Mouse (Mus musculus): ENCODE measurements around the gene Gm21518.
"Not testable (repeated sequence)": the region's sequence is repeated elsewhere in the genome, so short reads cannot be mapped to it uniquely, and the experiment has no call there.

Gene Gm21518

DNA sequence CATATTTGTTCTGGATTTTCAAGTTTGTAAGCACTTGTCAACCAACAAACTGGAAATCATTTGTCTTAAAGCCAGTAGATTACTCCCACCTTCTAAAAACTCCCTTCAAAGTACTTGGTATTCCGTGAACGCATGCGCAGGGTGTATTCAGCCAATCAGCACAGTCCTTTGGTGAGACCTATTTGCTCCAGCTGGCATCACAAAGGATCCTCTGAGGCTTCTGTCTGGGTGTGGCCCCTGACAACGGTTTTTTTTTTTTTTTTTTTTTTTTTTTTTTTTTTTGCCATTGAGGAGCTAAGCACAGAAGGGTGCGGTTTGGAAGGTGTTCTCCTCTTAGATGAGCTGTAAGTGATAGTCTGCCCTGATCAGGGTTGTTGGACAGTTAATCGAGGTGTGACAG, at the start of gene Gm21518:
Gm21518 (plus strand) TSS at position 301 of the 400 bp plus-strand sequence.
- in situ Hi-C loops (cut with MboI, MseI) = not testable (repeated sequence)

Measured in T-helper 2 cell (primary cell).